Mouse (Mus musculus) heart, adult 2 months (tissue): ENCODE results near the gene Ppa2. TPM values are rescaled to one million over a fixed set of nuclear protein-coding genes. Genes with fewer than 3 reads are reported as not detected.

Experiments
- DNase-seq, 2 experiments: peaks; one replicate each; pipeline ENCODE4 v3.0.0; 2021
- H3K27ac ChIP-seq: fragments of 200-600 bp; 2 replicates; pipeline ENCODE4 v1.8.1; 2022
- H3K27me3 ChIP-seq: fragments of 200-500 bp; 2 replicates; pipeline ENCODE4 v1.6.1; 2012; ENCODE audit warnings: mild to moderate bottlenecking, low read length, inconsistent platforms, mixed read lengths; ENCODE audit not compliant: control insufficient read depth, insufficient read depth
- H3K36me3 ChIP-seq: fragments of 200-500 bp; 2 replicates; pipeline ENCODE4 v1.6.1; 2012; ENCODE audit warnings: low read length, inconsistent platforms; ENCODE audit not compliant: control insufficient read depth, insufficient read depth
- H3K4me1 ChIP-seq: fragments of 200-500 bp; 2 replicates; pipeline ENCODE4 v1.6.1; 2011; ENCODE audit warnings: low read length; ENCODE audit not compliant: control insufficient read depth, insufficient read depth
- H3K4me3 ChIP-seq: fragments of 200-600 bp; 2 replicates; pipeline ENCODE4 v1.8.1; 2022
- H3K79me2 ChIP-seq: fragments of 200-500 bp; replicated peaks from 2 replicates; pipeline ENCODE4 v1.6.1; 2012; ENCODE audit warnings: mild to moderate bottlenecking, inconsistent platforms, low read length, moderate library complexity, mixed read lengths; ENCODE audit not compliant: control insufficient read depth, insufficient read depth
- H3K9ac ChIP-seq: fragments of 200-500 bp; 2 replicates; pipeline ENCODE4 v1.6.1; 2012; ENCODE audit warnings: low read depth, mild to moderate bottlenecking, control low read depth, inconsistent platforms, low read length, mixed read lengths
- CTCF ChIP-seq: fragments of 200-600 bp; IDR thresholded peaks from 2 replicates; pipeline ENCODE4 v1.8.1; 2022; ENCODE audit warnings: antibody characterized with exemption, mild to moderate bottlenecking, moderate library complexity
- EP300 ChIP-seq: fragments of 200-500 bp; IDR thresholded peaks from 2 replicates; pipeline ENCODE4 v1.6.1; 2011; ENCODE audit warnings: low read depth, low read length, control low read depth; ENCODE audit not compliant: insufficient read depth
- POLR2A ChIP-seq: fragments of 200-500 bp; IDR thresholded peaks from 2 replicates; pipeline ENCODE4 v1.6.1; 2011; ENCODE audit warnings: mild to moderate bottlenecking, low read depth, low read length, control low read depth; ENCODE audit not compliant: insufficient read depth
- WGBS: fragments of 180-500 bp; shearing (Covaris S2); methylation state at CpG from one replicate; pipeline ENCODE4 v1.1.7; 2018; 5-methylcytosine and 5-hydroxymethylcytosine counted together
- intact Hi-C: fragments of 180-260 bp; cut with DNase I; formaldehyde crosslinking; loops from one replicate; pipeline ENCODE4 v1.15.1; 2025
- polyA plus RNA-seq: library from polyadenylated mRNA; depleted of rRNA; stranded (reverse); fragments of >200 nt; gene quantifications from 2 replicates; pipeline ENCODE4 v1.2.3, GENCODE M21; 2012
- total RNA-seq, 2 experiments: library from RNA; stranded (reverse); gene quantifications; 2 replicates each; pipeline ENCODE4 v1.2.3; 2021

The Ppa2 gene
- total and polyA plus RNA-seq, 3 experiments, result 78.5 to 144 (median 126) TPM

DNA sequence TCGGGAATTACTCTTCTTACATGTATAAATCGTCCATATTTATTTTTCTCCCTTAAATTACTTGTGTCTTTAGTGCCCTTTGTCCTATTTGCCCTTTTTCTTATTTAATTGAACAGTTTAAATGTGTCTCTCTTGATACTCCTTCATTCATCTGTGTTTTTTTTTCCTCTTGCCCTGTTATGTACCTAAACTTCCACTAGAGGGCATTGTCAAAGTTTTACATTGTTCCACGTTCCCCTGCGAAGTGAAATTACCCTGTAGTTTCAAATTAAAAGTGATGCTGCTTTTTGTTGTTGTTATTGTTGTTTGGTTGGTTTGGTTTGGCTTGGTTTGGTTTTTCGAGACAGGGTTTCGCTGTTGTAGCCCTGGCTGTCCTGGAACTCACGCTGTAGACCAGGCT is 26.5 kb downstream of the Ppa2 start:
- Histone ChIP-seq H3K36me3 (peaks cover 2% of the 10 kb centered on the region; the same call in 1 of the 2 replicates), H3K9ac (no peak overlapping the region), H3K4me1 (peaks cover 5% of the 10 kb centered on the region; the same call in 1 of the 2 replicates), H3K27ac (no peak overlapping the region), H3K79me2 (no peaks in the 10 kb centered on the region), H3K4me3 (no peak overlapping the region), H3K27me3 (no peaks in the 10 kb centered on the region)
- TF ChIP-seq CTCF, result peak; percentile 74
- no peak for TF ChIP-seq POLR2A
- no peak for TF ChIP-seq EP300
- 76% methylated on average over 7 of the region's 7 CpGs for WGBS
- DNase-seq, result no peak
- intact Hi-C loops, result no loop called here

DNA sequence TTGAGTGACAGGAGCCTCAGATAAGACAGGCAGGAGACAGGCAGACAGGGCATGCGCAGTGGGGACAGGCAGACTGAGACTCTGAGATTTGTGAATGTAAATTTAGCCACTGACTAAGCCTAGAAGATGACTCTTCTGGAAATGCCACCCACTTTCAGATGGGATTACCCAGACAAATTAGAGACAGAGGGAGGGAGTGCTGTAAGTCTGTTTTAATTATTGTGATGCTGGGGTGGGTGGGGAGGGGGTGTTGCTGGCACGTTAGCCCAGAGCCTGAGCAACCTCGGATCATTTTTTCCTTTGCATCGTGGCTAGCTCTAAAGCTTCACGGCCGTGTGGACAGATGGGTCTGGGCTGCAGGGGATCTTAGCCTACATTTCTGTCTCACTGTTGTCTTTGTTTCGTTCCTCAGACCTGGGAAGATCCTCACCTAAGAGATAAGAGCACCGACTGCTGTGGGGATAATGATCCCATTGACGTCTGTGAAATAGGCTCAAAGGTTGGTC is 29.0 kb downstream of the Ppa2 start:
- peaks cover 5% of the 10 kb centered on the region; the same call in 1 of the 2 replicates for H3K4me1 ChIP-seq
- no peak for TF ChIP-seq CTCF
- TF ChIP-seq POLR2A, result no peak
- no peak for TF ChIP-seq EP300
- no peak overlapping the region for H3K9ac ChIP-seq
- no peak overlapping the region for H3K27ac ChIP-seq
- no peaks in the 10 kb centered on the region for H3K79me2 ChIP-seq
- intact Hi-C loops, result no loop called here
- WGBS, result 34% methylated on average over 9 of the region's 9 CpGs
- H3K36me3 ChIP-seq, result peaks cover 2% of the 10 kb centered on the region; the same call in 1 of the 2 replicates
- no peaks in the 10 kb centered on the region for H3K27me3 ChIP-seq
- peak in 1 of 2 experiments; percentile 54 for DNase-seq
- no peak overlapping the region for H3K4me3 ChIP-seq

GRCm38 (mm10) chr3:133339411-133339823 is 29.5 kb downstream of the Ppa2 start:
- intact Hi-C loops, result no loop called here
- peaks cover 5% of the 10 kb centered on the region; the same call in 1 of the 2 replicates for H3K4me1 ChIP-seq
- WGBS, result 11% methylated on average over 11 of the region's 11 CpGs
- H3K27me3 ChIP-seq, result no peaks in the 10 kb centered on the region
- TF ChIP-seq CTCF (no peak), EP300 (no peak), POLR2A (no peak)
- no peaks in the 10 kb centered on the region for H3K79me2 ChIP-seq
- peak; percentile 27 to 33 for DNase-seq
- H3K9ac ChIP-seq, result no peak overlapping the region
- H3K4me3 ChIP-seq, result no peak overlapping the region
- H3K36me3 ChIP-seq, result peaks cover 2% of the 10 kb centered on the region; the same call in 1 of the 2 replicates
- H3K27ac ChIP-seq, result no peak overlapping the region

DNA sequence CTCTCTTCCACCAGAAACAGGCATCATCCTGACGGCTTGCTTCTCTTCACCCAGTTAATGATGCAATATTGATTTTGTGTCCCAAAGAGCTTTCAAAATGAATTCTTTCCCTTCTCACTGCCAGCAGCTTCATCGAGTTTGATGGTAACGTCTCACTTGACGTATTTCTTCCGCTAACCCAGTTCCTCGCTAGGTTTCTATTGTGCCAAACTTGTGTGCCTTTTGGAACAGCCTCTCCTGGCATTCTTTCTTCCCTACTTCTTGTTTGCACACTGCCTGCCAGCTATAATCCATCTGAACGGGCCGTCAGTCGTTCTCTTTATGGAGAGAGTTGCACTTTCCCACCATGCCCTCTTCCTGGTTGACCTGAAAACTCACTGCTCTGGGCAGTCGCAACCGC is 31.2 kb downstream of the Ppa2 start:
- H3K27ac ChIP-seq, result no peak overlapping the region
- DNase-seq, result no peak
- H3K4me1 ChIP-seq, result peaks cover 2% of the 10 kb centered on the region; the same call in 1 of the 2 replicates
- WGBS, result 92% methylated on average over 11 of the region's 11 CpGs
- H3K9ac ChIP-seq, result no peak overlapping the region
- TF ChIP-seq CTCF (no peak), EP300 (no peak), POLR2A (no peak)
- no peaks in the 10 kb centered on the region; the same call in 1 of the 2 replicates for H3K36me3 ChIP-seq
- no peak overlapping the region for H3K4me3 ChIP-seq
- H3K27me3 ChIP-seq, result no peaks in the 10 kb centered on the region
- intact Hi-C loops, result no loop called here
- H3K79me2 ChIP-seq, result no peaks in the 10 kb centered on the region

DNA sequence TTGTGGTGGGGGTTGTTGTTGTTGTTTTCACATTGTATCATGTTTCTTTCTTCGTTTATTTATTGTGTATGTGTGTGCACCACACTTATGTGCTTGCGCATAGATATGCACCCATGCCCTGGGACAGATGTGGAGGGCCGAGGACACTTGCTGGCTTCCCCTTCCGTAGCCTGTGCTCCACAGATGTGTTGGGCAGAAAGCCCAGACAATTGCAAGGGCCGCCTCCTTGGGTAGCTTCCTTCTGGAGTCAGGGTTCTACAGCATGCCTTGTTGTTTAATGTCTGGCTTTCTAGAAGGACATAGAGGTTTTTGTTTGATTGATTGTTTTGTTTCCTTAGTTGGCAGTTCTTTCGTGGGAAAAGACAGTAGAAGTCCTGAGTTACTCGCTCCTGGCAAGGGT is 37.6 kb downstream of the Ppa2 start:
- Histone ChIP-seq H3K9ac (no peak overlapping the region), H3K79me2 (no peaks in the 10 kb centered on the region), H3K4me1 (no peaks in the 10 kb centered on the region), H3K36me3 (no peaks in the 10 kb centered on the region; the same call in 1 of the 2 replicates), H3K27ac (no peak overlapping the region), H3K27me3 (no peaks in the 10 kb centered on the region), H3K4me3 (no peak overlapping the region)
- TF ChIP-seq CTCF, result no peak
- no peak for TF ChIP-seq POLR2A
- no peak for TF ChIP-seq EP300
- WGBS, result 53% methylated on average over 7 of the region's 7 CpGs
- no peak for DNase-seq
- intact Hi-C loops, result no loop called here

DNA sequence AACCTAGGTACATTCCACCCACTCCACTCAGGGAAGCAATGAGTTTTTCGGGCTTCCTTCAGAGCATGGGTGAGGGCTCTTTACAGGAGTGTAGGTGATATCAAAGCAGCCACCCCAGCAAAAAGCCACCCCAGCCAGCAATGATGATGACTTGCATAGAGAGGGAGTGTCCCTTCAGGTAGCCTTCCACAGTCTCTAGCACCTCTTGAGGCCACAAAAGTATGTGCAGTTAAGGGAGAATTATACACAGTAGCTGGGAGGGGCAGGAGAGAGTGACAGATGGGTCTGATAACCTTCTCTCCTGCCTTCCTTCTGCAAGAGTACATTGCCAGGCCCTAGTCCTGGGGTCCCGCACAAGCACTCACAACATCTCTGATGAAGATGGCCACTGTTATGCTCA is 38.9 kb downstream of the Ppa2 start:
- Histone ChIP-seq H3K27ac (no peak overlapping the region), H3K9ac (no peak overlapping the region), H3K79me2 (no peaks in the 10 kb centered on the region), H3K36me3 (no peaks in the 10 kb centered on the region; the same call in 1 of the 2 replicates), H3K4me3 (no peak overlapping the region), H3K4me1 (no peaks in the 10 kb centered on the region), H3K27me3 (no peaks in the 10 kb centered on the region)
- TF ChIP-seq POLR2A, result no peak
- TF ChIP-seq EP300, result no peak
- no peak for TF ChIP-seq CTCF
- DNase-seq, result no peak
- 95% methylated on average over 2 of the region's 2 CpGs for WGBS
- intact Hi-C loops, result no loop called here
